Mouse (Mus musculus) liver, embryonic 14.5 days (tissue): ENCODE measurements around the gene 1700003E16Rik. TPM values are rescaled to one million over a fixed set of nuclear protein-coding genes. Genes with fewer than 3 reads are reported as not detected.

Source experiments
- ATAC-seq: fragments of 200-750 bp; cut with Nextera tagmentation; 2 replicates; pipeline ENCODE4 v1.8.0; 2017; ENCODE audit warnings: moderate number of reproducible peaks, mild to moderate bottlenecking, moderate library complexity; ENCODE audit not compliant: insufficient read depth
- DNase-seq, 3 experiments: peaks; one replicate each; pipeline ENCODE4 v3.0.0-alpha.2; 2012 to 2013; ENCODE audit warnings: low read depth in 3 of 3, low spot score in 3 of 3
- H3K27ac ChIP-seq: fragments of 300-500 bp; sonication (generic); 2 replicates; pipeline ENCODE4 v1.5.1; 2014; ENCODE audit warnings: moderate library complexity, mild to moderate bottlenecking, control low read depth, inconsistent platforms
- H3K27me3 ChIP-seq: fragments of 300-500 bp; sonication (generic); 2 replicates; pipeline ENCODE4 v1.6.1; 2014; ENCODE audit warnings: mild to moderate bottlenecking, low read length, moderate library complexity; ENCODE audit not compliant: control insufficient read depth, insufficient read depth
- H3K36me3 ChIP-seq: fragments of 300-500 bp; sonication (generic); replicated peaks from 2 replicates; pipeline ENCODE4 v1.6.1; 2014; ENCODE audit warnings: low read depth; ENCODE audit not compliant: control insufficient read depth, insufficient read depth
- H3K4me1 ChIP-seq, 2 experiments: fragments of 200-500 bp in 1 of 2; fragments of 300-500 bp in 1 of 2; sonication (generic) in 1 of 2; replicated peaks; 2 replicates each; pipeline ENCODE4 v1.6.1; 2012 to 2014; ENCODE audit warnings: antibody characterized with exemption in 1 of 2, inconsistent platforms in 1 of 2, low read length in 1 of 2; ENCODE audit not compliant: control insufficient read depth in 2 of 2, insufficient read depth in 2 of 2
- H3K4me2 ChIP-seq: fragments of 300-500 bp; sonication (generic); 2 replicates; pipeline ENCODE4 v1.6.1; 2014; ENCODE audit warnings: low read depth, mild to moderate bottlenecking, control low read depth, moderate library complexity
- H3K4me3 ChIP-seq, 2 experiments: fragments of 200-500 bp in 1 of 2; fragments of 300-500 bp in 1 of 2; sonication (generic) in 1 of 2; 2 replicates each; pipeline ENCODE4 v1.5.1; 2012 to 2014; ENCODE audit warnings: low read depth in 2 of 2, low read length in 2 of 2, mild to moderate bottlenecking in 2 of 2, control low read depth in 1 of 2, inconsistent platforms in 1 of 2, moderate library complexity in 1 of 2; ENCODE audit not compliant: insufficient read depth in 1 of 2
- H3K9ac ChIP-seq: fragments of 300-500 bp; sonication (generic); replicated peaks from 2 replicates; pipeline ENCODE4 v1.6.1; 2014; ENCODE audit warnings: mild to moderate bottlenecking, control low read depth, moderate library complexity
- H3K9me3 ChIP-seq: fragments of 300-500 bp; sonication (generic); 2 replicates; pipeline ENCODE4 v1.6.1; 2016; ENCODE audit warnings: low read length, mixed read lengths; ENCODE audit not compliant: control insufficient read depth
- CTCF ChIP-seq: IDR thresholded peaks from 2 replicates; pipeline ENCODE4 v1.5.1; 2016; ENCODE audit warnings: antibody characterized with exemption, low read depth, control low read depth
- EP300 ChIP-seq: IDR thresholded peaks from 2 replicates; pipeline ENCODE4 v1.6.1; 2016; ENCODE audit warnings: antibody characterized with exemption, low read depth
- WGBS: fragments of 180-500 bp; shearing (Covaris S2); extraction: QIAGEN DNeasy Blood & Tissue Kit; methylation state at CpG from one replicate; pipeline ENCODE4 v1.1.7; 2014; ENCODE audit not compliant: insufficient replicate concordance; 5-methylcytosine and 5-hydroxymethylcytosine counted together
- polyA plus RNA-seq, 2 experiments: library from polyadenylated mRNA; depleted of rRNA in 1 of 2; stranded (reverse) in 1 of 2; unstranded in 1 of 2; fragments of >200 nt; fragmentation: Nextera tagmentation in 1 of 2; extraction: Ambion mirVana in 1 of 2; gene quantifications; 2 replicates each; pipeline versions ENCODE4 v1.2.1 to v1.2.3; 2012 to 2014

The 1700003E16Rik gene
- polyA plus RNA-seq, 2 experiments: 0.15 TPM; not detected in 1

DNA sequence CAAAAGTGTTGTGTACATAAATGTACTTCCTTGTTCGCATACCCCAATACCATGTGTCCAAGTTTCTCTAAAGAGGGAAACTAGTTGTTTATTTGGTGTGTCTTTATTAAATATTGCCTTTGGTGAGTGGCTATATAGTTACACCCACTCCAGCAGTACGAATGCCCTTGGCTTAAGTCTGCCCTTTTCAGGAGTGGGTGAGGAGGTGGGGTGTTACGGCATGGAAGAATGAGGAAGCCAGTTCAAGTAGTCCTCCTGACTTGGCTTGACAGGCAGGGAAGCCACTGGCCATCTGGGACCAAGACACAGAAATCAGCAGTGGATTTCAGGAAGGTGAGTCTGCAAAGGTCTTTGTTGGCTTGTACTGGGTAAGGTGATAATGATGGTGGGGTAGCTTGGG, 49.6 kb downstream of the 1700003E16Rik start:
- Histone ChIP-seq H3K4me2 (no peak overlapping the region), H3K9ac (no peak overlapping the region), H3K27ac (no peak overlapping the region), H3K9me3 (no peaks in the 10 kb centered on the region), H3K36me3 (no peaks in the 10 kb centered on the region), H3K4me1 (no peaks in the 10 kb centered on the region), H3K4me3 (no peak overlapping the region), H3K27me3 (no peaks in the 10 kb centered on the region)
- DNase-seq (no peak), ATAC-seq (no peak)
- WGBS: 66% methylated on average over 3 of the region's 3 CpGs
- TF ChIP-seq EP300 (no peak), CTCF (no peak)

DNA sequence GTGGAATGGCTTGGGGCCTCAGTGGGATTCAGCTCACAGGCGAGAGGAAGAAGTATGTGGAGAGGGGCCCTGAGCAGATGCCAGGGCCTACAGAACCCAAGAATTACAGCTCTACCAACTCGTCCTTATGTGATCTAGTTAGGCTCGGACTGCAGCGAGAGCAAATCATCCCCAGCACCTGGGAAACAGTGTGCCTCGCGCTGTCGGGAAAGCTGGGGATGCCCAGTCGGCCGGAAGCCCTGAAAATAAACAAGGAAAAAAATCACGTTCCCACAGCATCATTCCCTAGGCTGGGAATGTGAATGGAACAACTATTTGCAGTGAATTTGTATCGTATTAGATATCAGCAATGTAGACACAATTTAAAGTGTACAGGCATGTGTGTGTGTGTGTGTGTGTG, 50.1 kb downstream of the 1700003E16Rik start:
- ATAC-seq (no peak), DNase-seq (no peak)
- no peaks in the 10 kb centered on the region for H3K9me3 ChIP-seq
- 66% methylated on average over 11 of the region's 11 CpGs for WGBS
- H3K9ac ChIP-seq: no peak overlapping the region
- H3K27ac ChIP-seq: no peak overlapping the region
- no peaks in the 10 kb centered on the region for H3K27me3 ChIP-seq
- no peaks in the 10 kb centered on the region for H3K36me3 ChIP-seq
- TF ChIP-seq EP300 (no peak), CTCF (no peak)
- no peak overlapping the region for H3K4me3 ChIP-seq
- no peak overlapping the region for H3K4me2 ChIP-seq
- H3K4me1 ChIP-seq: no peaks in the 10 kb centered on the region

GRCm38 (mm10) chr6:83207361-83208049, 51.3 kb downstream of the 1700003E16Rik start:
- H3K4me3 ChIP-seq: no peak overlapping the region
- ATAC-seq: no peak
- 45% methylated on average over 9 of the region's 9 CpGs for WGBS
- no peaks in the 10 kb centered on the region for H3K9me3 ChIP-seq
- no peaks in the 10 kb centered on the region for H3K36me3 ChIP-seq
- H3K4me1 ChIP-seq: no peaks in the 10 kb centered on the region
- no peak overlapping the region for H3K27ac ChIP-seq
- no peak overlapping the region for H3K4me2 ChIP-seq
- no peak overlapping the region for H3K9ac ChIP-seq
- TF ChIP-seq CTCF (no peak), EP300 (no peak)
- H3K27me3 ChIP-seq: no peaks in the 10 kb centered on the region
- no peak for DNase-seq

DNA sequence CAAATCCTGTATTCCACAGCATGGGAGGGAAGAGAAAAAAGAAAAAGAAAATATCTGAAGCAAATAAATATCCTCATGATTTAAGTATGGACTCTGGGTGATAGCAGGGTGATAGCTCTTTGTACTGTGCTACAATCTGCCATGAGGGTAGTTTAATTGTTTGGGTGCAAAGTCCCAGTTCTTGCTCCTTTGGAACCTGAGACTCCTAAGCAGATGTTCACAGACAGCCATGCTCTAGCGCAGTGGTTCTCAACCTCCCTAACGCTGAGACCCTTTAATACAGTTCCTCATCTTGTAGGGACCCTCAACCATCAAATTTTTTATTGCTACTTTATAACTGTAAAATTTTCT, 51.8 kb downstream of the 1700003E16Rik start:
- Histone ChIP-seq H3K27ac (no peak overlapping the region), H3K9ac (no peak overlapping the region), H3K9me3 (no peaks in the 10 kb centered on the region), H3K27me3 (no peaks in the 10 kb centered on the region), H3K36me3 (no peaks in the 10 kb centered on the region), H3K4me2 (no peak overlapping the region), H3K4me3 (no peak overlapping the region), H3K4me1 (no peaks in the 10 kb centered on the region)
- no peak for TF ChIP-seq CTCF
- no peak for ATAC-seq
- no peak for DNase-seq
- WGBS: 63% methylated on average over 2 of the region's 2 CpGs

DNA sequence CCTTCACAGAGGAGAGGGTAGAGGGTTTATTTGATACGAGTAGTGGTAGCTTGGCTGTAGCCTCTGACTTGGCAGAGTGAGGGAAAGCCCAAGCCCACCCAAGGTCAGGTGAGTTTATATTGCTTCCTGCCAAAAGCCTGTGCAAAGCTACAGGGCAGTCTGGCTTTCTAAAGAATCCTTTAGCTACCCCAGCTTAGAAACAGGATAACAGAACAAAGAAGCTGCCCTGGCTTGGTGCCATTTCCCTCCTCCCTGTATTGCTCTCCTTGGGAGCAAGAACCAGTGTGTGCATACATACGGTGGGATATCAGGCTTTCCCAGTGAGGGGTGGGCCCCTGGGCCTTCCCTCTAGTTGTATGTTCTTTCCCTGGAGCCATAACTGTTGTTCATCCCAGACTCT, 54.3 kb downstream of the 1700003E16Rik start:
- no peak overlapping the region for H3K4me3 ChIP-seq
- no peak for DNase-seq
- no peak overlapping the region for H3K4me2 ChIP-seq
- no peak for ATAC-seq
- 56% methylated on average over 2 of the region's 2 CpGs for WGBS
- H3K4me1 ChIP-seq: no peaks in the 10 kb centered on the region
- TF ChIP-seq CTCF (no peak), EP300 (no peak)
- H3K9me3 ChIP-seq: no peaks in the 10 kb centered on the region
- H3K27ac ChIP-seq: no peak overlapping the region
- no peaks in the 10 kb centered on the region for H3K27me3 ChIP-seq
- no peaks in the 10 kb centered on the region for H3K36me3 ChIP-seq
- no peak overlapping the region for H3K9ac ChIP-seq
